Mouse (Mus musculus) kidney, embryonic 14.5 days (tissue): Measurements from ENCODE around the gene Gprasp1. TPM values are rescaled to one million over a fixed set of nuclear protein-coding genes. Genes with fewer than 3 reads are reported as not detected.
"Not testable (repeated sequence)": the region's sequence is repeated elsewhere in the genome, so short reads cannot be mapped to it uniquely, and the experiment has no call there.

Experiments used
- ATAC-seq: fragments of 200-750 bp; cut with Nextera tagmentation; 2 replicates; pipeline ENCODE4 v1.8.0; 2017; ENCODE audit warnings: moderate number of reproducible peaks, mild to moderate bottlenecking, moderate TSS enrichment, moderate library complexity; ENCODE audit not compliant: low FRiP score, low TSS enrichment
- H3K27ac ChIP-seq: fragments of 300-500 bp; sonication (generic); 2 replicates; pipeline ENCODE4 v1.5.1; 2014; ENCODE audit warnings: low read depth, mild to moderate bottlenecking, low read length, moderate library complexity, mixed read lengths
- H3K27me3 ChIP-seq: fragments of 300-500 bp; sonication (generic); 2 replicates; pipeline ENCODE4 v1.6.1; 2014; ENCODE audit warnings: mild to moderate bottlenecking, low read length; ENCODE audit not compliant: control insufficient read depth, insufficient read depth
- H3K36me3 ChIP-seq: fragments of 300-500 bp; sonication (generic); 2 replicates; pipeline ENCODE4 v1.6.1; 2014; ENCODE audit warnings: low read length, mixed read lengths; ENCODE audit not compliant: control insufficient read depth, insufficient read depth
- H3K4me1 ChIP-seq: fragments of 300-500 bp; sonication (generic); 2 replicates; pipeline ENCODE4 v1.6.1; 2014; ENCODE audit warnings: low read length, mixed read lengths; ENCODE audit not compliant: control insufficient read depth, insufficient read depth
- H3K4me2 ChIP-seq: fragments of 300-500 bp; sonication (generic); replicated peaks from 2 replicates; pipeline ENCODE4 v1.6.1; 2014; ENCODE audit warnings: low read depth, mild to moderate bottlenecking, low read length
- H3K4me3 ChIP-seq: fragments of 300-500 bp; sonication (generic); 2 replicates; pipeline ENCODE4 v1.5.1; 2014; ENCODE audit warnings: mild to moderate bottlenecking, low read length
- H3K9ac ChIP-seq: fragments of 300-500 bp; sonication (generic); 2 replicates; pipeline ENCODE4 v1.6.1; 2014; ENCODE audit warnings: low read depth, mild to moderate bottlenecking, low read length, moderate library complexity
- H3K9me3 ChIP-seq: fragments of 300-500 bp; sonication (generic); 2 replicates; pipeline ENCODE4 v1.6.1; 2016; ENCODE audit warnings: low read length; ENCODE audit not compliant: control insufficient read depth
- WGBS: fragments of 180-500 bp; shearing (Covaris S2); extraction: QIAGEN DNeasy Blood & Tissue Kit; methylation state at CpG from one replicate; pipeline ENCODE4 v1.1.7; 2014; 5-methylcytosine and 5-hydroxymethylcytosine counted together
- polyA plus RNA-seq: library from polyadenylated mRNA; unstranded; fragments of >200 nt; fragmentation: Nextera tagmentation; extraction: Ambion mirVana; gene quantifications from 2 replicates; pipeline ENCODE4 v1.2.1, GENCODE M21; 2014

Gene Gprasp1
- polyA plus RNA-seq, 1 experiment from 2014 or later, result 49.1 TPM

DNA sequence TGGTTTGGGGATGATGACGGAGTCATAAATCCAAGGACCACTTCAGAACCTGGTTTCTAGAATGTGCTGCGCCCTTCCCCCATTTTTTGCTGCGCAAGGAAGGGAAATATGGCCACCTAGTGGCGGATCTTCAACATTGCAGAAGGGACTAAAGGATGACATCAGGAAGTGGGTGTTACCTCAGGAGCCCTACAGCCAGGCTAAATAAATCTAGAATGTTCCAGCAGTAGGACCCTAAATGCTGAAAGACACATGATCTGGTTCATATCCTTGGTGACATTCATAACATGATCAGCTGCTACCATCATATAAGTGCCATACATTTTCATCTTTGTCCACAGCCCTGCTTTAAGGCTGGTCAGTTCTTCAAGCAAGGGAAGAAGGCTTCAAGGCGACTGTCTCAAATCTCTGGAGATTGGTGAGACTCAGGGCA is 54.7 kb downstream of the Gprasp1 start, which contains the start of gene Bhlhb9:
Gene Bhlhb9, plus strand, starts transcription at position 383 of the 433 bp plus-strand sequence.
- H3K27me3 ChIP-seq, H3K4me1 ChIP-seq, H3K27ac ChIP-seq, H3K9me3 ChIP-seq: not testable (repeated sequence)
- H3K4me2 ChIP-seq, result peak within 1 kb of the TSS; percentile 50
- H3K36me3 ChIP-seq, result peaks cover 14% of the 10 kb centered on the region; the same call in 1 of the 2 replicates
- H3K4me3 ChIP-seq, result peak within 1 kb of the TSS; percentile 51
- ATAC-seq, result peak; percentile 9; the same call in 1 of the 2 replicates
- H3K9ac ChIP-seq, result peak within 1 kb of the TSS; percentile 63
- 15% methylated on average over 3 of the region's 5 CpGs for WGBS

DNA sequence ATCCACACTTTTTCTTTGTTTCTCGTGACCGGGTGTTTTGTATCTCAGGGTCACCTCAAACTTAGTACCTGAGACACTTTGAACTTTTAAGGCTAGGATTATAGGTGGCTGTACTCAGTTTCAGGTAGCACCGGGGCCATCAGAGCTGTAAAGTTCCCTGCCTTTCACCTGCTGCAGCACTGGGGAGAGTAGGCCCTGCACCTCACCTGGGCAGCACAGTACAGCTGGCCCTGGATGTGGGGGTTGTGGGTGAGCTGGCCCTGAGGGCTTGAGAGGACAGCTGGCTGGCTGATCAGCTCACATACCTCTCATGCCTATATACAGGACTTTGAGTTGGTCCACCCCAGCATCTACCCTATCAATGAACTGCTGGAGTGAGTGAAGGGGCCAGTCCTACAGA is 61.6 kb downstream of the Gprasp1 start:
- no peak overlapping the region for H3K27ac ChIP-seq
- H3K9ac ChIP-seq, result no peak overlapping the region
- WGBS, result 87% methylated on average over 3 of the region's 3 CpGs
- H3K4me1 ChIP-seq, result no peaks in the 10 kb centered on the region
- H3K4me3 ChIP-seq, result no peak overlapping the region
- no peaks in the 10 kb centered on the region for H3K27me3 ChIP-seq
- no peak for ATAC-seq
- H3K9me3 ChIP-seq, result no peaks in the 10 kb centered on the region
- no peak overlapping the region for H3K4me2 ChIP-seq
- peaks cover 10% of the 10 kb centered on the region; the same call in 1 of the 2 replicates for H3K36me3 ChIP-seq

DNA sequence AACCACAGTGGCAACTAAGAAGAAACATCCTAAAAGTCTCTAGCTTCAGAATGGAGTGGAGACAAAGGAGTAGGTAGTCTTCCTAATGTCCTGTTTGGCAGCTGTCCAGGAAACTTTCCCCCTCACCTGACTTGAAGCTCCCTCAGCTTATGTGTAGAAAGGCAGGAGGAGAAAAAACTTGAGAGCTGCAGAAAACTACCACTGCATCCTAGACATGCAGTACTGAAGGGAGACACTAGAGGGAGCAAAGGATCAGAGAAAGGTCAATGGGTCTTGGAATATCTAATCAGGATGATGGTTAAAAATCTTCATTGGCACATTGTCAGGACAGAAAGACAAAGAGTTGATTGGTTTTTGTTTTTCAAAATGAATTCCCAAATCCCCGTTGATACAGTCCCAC is 63.2 kb downstream of the Gprasp1 start:
- Histone ChIP-seq H3K27me3 (no peaks in the 10 kb centered on the region), H3K4me2 (no peak overlapping the region), H3K4me3 (no peak overlapping the region), H3K9me3 (no peaks in the 10 kb centered on the region), H3K36me3 (peaks cover under 1% of the 10 kb centered on the region; the same call in 1 of the 2 replicates), H3K9ac (no peak overlapping the region), H3K27ac (no peak overlapping the region), H3K4me1 (no peaks in the 10 kb centered on the region)
- 11% methylated on average over 1 of the region's 1 CpGs for WGBS
- 0 out of 2 replicates have a peak, but pooled peaks have one; percentile 24 for ATAC-seq

DNA sequence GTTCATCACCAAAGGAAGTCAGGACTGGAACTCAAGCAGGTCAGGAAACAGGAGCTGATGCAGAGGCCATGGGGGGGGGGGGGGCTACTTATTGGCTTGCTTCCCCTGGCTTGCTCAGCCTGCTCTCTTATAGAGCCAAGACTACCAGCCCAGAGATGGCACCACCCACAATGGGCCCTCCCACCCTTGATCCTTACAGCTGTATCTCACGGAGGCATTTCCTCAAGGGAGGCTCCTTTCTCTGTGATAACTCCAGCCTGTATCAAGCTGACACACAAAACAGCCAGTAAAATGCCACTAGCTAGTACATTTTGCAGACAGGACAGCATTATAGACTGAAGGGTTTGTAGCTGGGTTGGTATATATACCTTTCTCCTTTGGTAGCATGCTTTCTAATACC is 93.4 kb downstream of the Gprasp1 start:
- H3K9ac ChIP-seq, ATAC-seq, H3K4me2 ChIP-seq, H3K9me3 ChIP-seq, H3K27ac ChIP-seq, H3K4me1 ChIP-seq, H3K4me3 ChIP-seq, H3K36me3 ChIP-seq, H3K27me3 ChIP-seq: not testable (repeated sequence)
- WGBS, result 53% methylated on average over 1 of the region's 1 CpGs

DNA sequence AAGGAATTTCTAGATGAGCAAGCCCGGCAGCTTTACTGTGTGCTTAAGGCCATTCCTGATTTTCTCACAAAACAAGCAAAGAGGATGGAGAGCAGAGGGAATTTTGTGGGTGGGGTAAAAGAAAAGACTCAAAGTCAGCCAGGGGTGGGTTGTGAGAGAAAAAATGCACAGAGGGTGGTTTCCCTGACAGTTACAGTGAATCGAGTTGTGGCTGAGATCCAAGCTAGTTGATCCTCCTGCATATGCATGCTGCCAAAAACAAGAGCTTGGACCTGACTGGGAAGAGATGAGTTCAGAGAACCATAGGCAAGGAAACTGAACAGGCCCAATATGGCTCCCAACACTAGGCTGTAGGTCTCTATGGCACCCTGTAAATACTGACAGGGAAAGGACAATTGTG is 95.4 kb downstream of the Gprasp1 start:
- no peak overlapping the region for H3K4me3 ChIP-seq
- no peaks in the 10 kb centered on the region for H3K9me3 ChIP-seq
- 0 out of 2 replicates have a peak overlapping the region, but pooled peaks have one; percentile 55 for H3K4me2 ChIP-seq
- no peak overlapping the region for H3K9ac ChIP-seq
- H3K4me1 ChIP-seq, result no peaks in the 10 kb centered on the region
- no peaks in the 10 kb centered on the region for H3K36me3 ChIP-seq
- 76% methylated on average over 2 of the region's 2 CpGs for WGBS
- ATAC-seq, result no peak
- no peaks in the 10 kb centered on the region for H3K27me3 ChIP-seq
- H3K27ac ChIP-seq, result no peak overlapping the region

DNA sequence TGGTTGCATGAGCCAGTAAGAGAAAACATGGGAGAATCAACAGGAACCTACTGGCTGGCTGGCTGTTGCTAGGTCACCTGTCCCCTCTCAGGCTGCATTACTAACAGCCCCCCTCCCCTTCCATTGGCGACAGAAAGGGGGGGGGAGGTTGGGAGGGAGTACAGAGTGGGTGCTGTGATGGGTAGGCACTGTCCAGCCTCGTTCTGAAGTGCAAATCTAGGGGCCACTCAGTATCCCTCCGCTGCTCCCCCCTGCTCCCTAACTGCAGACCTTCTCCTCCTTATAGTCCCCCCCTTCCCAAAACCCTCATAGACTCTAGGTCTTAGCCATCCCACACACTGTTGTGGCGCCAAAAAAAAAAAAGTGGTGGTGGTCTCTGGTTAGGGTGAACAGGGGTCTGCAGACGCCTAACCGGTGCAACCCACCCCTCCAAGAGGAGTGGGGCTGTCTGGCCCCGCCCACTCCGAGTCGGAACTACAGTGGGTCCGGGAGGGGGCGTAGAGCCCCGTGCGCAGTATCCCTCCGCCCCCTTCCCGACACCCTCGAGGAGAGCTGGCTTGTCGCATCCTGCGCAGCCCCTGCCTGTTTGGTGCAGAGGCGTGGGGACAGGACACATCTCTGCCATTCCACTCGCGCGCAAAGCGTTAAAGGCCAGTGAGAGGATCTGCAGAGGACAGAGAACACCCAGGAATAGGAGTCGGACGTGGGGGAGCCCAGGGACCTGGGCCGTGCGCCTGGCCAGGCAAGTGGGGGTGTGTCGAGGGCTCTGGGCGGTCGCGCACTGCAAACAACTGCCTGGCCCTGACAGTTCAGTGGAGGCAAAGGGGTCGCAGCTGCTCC is 96.2 kb downstream of the Gprasp1 start, which contains the start of gene Gprasp2:
Gene Gprasp2, plus strand, starts transcription at position 514 of the 840 bp plus-strand sequence.
- H3K9ac ChIP-seq, result peak within 1 kb of the TSS; percentile 42; the same call in 1 of the 2 replicates

DNA sequence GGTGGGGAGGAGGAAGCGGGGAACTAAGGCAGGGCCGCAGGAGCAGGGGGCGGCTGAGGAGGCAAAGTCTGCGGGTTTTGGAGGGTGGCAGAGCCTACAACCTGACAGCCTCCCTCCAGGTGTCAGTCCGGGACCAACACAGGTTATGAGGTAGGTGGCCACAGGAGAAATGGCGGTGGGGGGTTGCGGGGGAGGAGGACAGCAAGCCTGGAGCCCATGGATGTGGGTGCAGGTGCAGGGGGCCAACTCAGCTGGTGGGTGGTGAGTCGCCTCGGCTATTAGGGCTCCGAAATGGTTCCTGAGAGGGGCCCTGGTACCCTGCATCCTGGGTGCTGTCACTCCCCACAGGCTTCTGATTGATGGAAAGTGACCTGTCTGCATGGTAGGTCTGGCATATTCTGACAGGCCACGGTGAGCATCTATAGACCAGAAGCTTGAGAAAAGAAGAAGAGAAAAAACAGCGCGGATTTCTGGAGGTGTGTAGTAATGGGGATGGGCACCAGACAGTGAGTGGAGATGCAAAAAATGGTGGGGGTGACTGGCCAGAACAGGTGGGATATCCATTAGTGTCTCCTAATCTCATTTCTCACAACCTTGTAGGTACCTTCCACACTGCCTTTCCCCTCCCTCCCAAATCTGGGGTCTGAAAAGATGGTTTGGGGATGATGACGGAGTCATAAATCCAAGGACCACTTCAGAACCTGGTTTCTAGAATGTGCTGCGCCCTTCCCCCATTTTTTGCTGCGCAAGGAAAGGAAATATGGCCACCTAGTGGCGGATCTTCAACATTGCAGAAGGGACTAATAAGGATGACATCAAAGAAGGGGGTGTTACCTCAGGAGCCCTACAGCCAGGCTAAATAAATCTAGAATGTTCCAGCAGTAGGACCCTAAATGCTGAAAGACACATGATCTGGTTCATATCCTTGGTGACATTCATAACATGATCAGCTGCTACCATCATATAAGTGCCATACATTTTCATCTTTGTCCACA is 97.2 kb downstream of the Gprasp1 start:
- Histone ChIP-seq H3K4me2 (peak overlapping the region; percentile 55), H3K9ac (peak overlapping the region; percentile 42; the same call in 1 of the 2 replicates)

More for the DNA sequence above, 96.2 kb downstream of the Gprasp1 start, which contains the start of gene Gprasp2:
- Histone ChIP-seq H3K4me2 (peak within 1 kb of the TSS; percentile 55), H3K4me3 (peak within 1 kb of the TSS; percentile 40)
- WGBS, result 26% methylated on average over 28 of the region's 32 CpGs
- H3K36me3 ChIP-seq, H3K27ac ChIP-seq, H3K4me1 ChIP-seq, H3K27me3 ChIP-seq, H3K9me3 ChIP-seq: not testable (repeated sequence)
- peak; percentile 95 for ATAC-seq

More for the DNA sequence above, 97.2 kb downstream of the Gprasp1 start:
- peak overlapping the region; percentile 40 for H3K4me3 ChIP-seq
- H3K9me3 ChIP-seq, H3K36me3 ChIP-seq, H3K27ac ChIP-seq, H3K4me1 ChIP-seq, H3K27me3 ChIP-seq: not testable (repeated sequence)
- peak; percentile 22; the same call in 1 of the 2 replicates for ATAC-seq
- 22% methylated on average over 10 of the region's 17 CpGs for WGBS
